Mouse (Mus musculus) heart, embryonic 14.5 days (tissue): ENCODE results near the gene Rangap1. TPM values are rescaled to one million over a fixed set of nuclear protein-coding genes. Genes with fewer than 3 reads are reported as not detected.

Experiments
- ATAC-seq: fragments of 200-750 bp; cut with Nextera tagmentation; 2 replicates; pipeline ENCODE4 v1.8.0; 2017; ENCODE audit warnings: low read depth, moderate TSS enrichment; ENCODE audit not compliant: insufficient number of reproducible peaks, insufficient read depth, low FRiP score
- H3K27ac ChIP-seq, 2 experiments: fragments of 200-500 bp in 1 of 2; fragments of 300-500 bp in 1 of 2; sonication (generic) in 1 of 2; replicated peaks in 1 of 2; 2 replicates each; pipeline ENCODE4 v1.5.1; 2012 to 2014; ENCODE audit warnings: low read depth in 2 of 2, low read length in 2 of 2, control low read depth in 1 of 2, mild to moderate bottlenecking in 1 of 2, mixed read lengths in 1 of 2; ENCODE audit not compliant: control insufficient read depth in 1 of 2, insufficient read depth in 1 of 2
- H3K27me3 ChIP-seq: fragments of 300-500 bp; sonication (generic); 2 replicates; pipeline ENCODE4 v1.6.1; 2014; ENCODE audit warnings: mild to moderate bottlenecking, low read length, control low read depth; ENCODE audit not compliant: control insufficient read depth, insufficient read depth
- H3K36me3 ChIP-seq: fragments of 300-500 bp; sonication (generic); 2 replicates; pipeline ENCODE4 v1.6.1; 2014; ENCODE audit warnings: mild to moderate bottlenecking, control low read depth, low read length, mixed read lengths; ENCODE audit not compliant: control insufficient read depth, insufficient read depth
- H3K4me1 ChIP-seq, 2 experiments: fragments of 200-500 bp in 1 of 2; fragments of 300-500 bp in 1 of 2; sonication (generic) in 1 of 2; 2 replicates each; pipeline ENCODE4 v1.6.1; 2012 to 2014; ENCODE audit warnings: low read length in 2 of 2, control low read depth in 1 of 2, mixed read lengths in 1 of 2; ENCODE audit not compliant: control insufficient read depth in 2 of 2, insufficient read depth in 2 of 2
- H3K4me2 ChIP-seq: fragments of 300-500 bp; sonication (generic); 2 replicates; pipeline ENCODE4 v1.6.1; 2014; ENCODE audit warnings: mild to moderate bottlenecking, low read length
- H3K4me3 ChIP-seq, 2 experiments: fragments of 200-500 bp in 1 of 2; fragments of 300-500 bp in 1 of 2; sonication (generic) in 1 of 2; 2 replicates each; pipeline ENCODE4 v1.5.1; 2012 to 2014; ENCODE audit warnings: low read length in 2 of 2, mild to moderate bottlenecking in 2 of 2, control low read depth in 1 of 2, low read depth in 1 of 2, moderate library complexity in 1 of 2; ENCODE audit not compliant: control insufficient read depth in 1 of 2, insufficient read depth in 1 of 2
- H3K9ac ChIP-seq: fragments of 300-500 bp; sonication (generic); 2 replicates; pipeline ENCODE4 v1.6.1; 2014; ENCODE audit warnings: mild to moderate bottlenecking, low read length
- H3K9me3 ChIP-seq: fragments of 300-500 bp; sonication (generic); 2 replicates; pipeline ENCODE4 v1.6.1; 2016; ENCODE audit warnings: low read length, control low read depth; ENCODE audit not compliant: control insufficient read depth
- WGBS: fragments of 180-500 bp; shearing (Covaris S2); extraction: QIAGEN DNeasy Blood & Tissue Kit; methylation state at CpG from one replicate; pipeline ENCODE4 v1.1.7; 2014; 5-methylcytosine and 5-hydroxymethylcytosine counted together
- polyA plus RNA-seq: library from polyadenylated mRNA; unstranded; fragments of >200 nt; fragmentation: Nextera tagmentation; extraction: Ambion mirVana; gene quantifications from 2 replicates; pipeline ENCODE4 v1.2.1, GENCODE M21; 2014

Gene Rangap1
- polyA plus RNA-seq, 1 experiment from 2014 or later, result 75.3 TPM

DNA sequence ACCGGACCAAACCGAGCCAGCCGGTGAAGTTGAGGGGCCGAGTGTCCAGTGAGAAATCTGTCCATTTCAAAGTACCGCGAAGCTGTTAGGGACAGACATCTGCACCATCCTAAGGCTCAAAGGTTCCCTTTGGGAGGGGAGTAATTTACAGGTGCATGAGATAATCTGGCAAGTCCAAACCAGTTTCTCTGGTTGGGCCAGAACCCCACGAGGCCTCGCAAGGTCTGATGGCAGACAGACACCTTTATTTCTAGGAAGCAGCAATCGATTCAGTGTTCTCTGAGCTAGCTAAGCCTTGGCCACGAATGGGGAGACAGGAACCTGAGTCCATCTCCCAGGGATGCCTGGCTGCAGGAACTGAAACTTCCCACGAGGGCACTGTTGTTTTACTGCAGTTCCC is 21.7 kb downstream of the Rangap1 start:
- Histone ChIP-seq H3K9ac (no peak overlapping the region), H3K27me3 (no peaks in the 10 kb centered on the region), H3K4me2 (no peak overlapping the region), H3K4me1 (peaks cover 0 to 13% of the 10 kb centered on the region in 2 experiments; a peak in 2 of 4 replicates), H3K9me3 (no peaks in the 10 kb centered on the region), H3K4me3 (no peak overlapping the region), H3K27ac (no peak overlapping the region), H3K36me3 (peaks cover 71% of the 10 kb centered on the region)
- WGBS, result 95% methylated on average over 11 of the region's 11 CpGs
- no peak for ATAC-seq

GRCm38 (mm10) chr15:81722361-81722760 is 23.0 kb downstream of the Rangap1 start:
- WGBS, result 94% methylated on average over 5 of the region's 5 CpGs
- no peak for ATAC-seq
- 0 out of 4 replicates have a peak, but pooled peaks cover 0 to under 1% of the 10 kb centered on the region in 2 experiments for H3K4me1 ChIP-seq
- no peak overlapping the region for H3K9ac ChIP-seq
- H3K4me2 ChIP-seq, result no peak overlapping the region
- H3K36me3 ChIP-seq, result peaks cover 84% of the 10 kb centered on the region
- H3K27me3 ChIP-seq, result no peaks in the 10 kb centered on the region
- H3K27ac ChIP-seq, result no peak overlapping the region
- H3K9me3 ChIP-seq, result no peaks in the 10 kb centered on the region
- no peak overlapping the region for H3K4me3 ChIP-seq

GRCm38 (mm10) chr15:81719139-81719531 is 26.2 kb downstream of the Rangap1 start:
- Histone ChIP-seq H3K4me2 (no peak overlapping the region), H3K4me1 (no peaks in the 10 kb centered on the region), H3K9me3 (no peaks in the 10 kb centered on the region), H3K36me3 (peaks cover 94% of the 10 kb centered on the region), H3K4me3 (no peak overlapping the region), H3K9ac (no peak overlapping the region), H3K27ac (no peak overlapping the region), H3K27me3 (no peaks in the 10 kb centered on the region)
- ATAC-seq, result no peak
- 90% methylated on average over 6 of the region's 6 CpGs for WGBS

GRCm38 (mm10) chr15:81718336-81719138 is 26.8 kb downstream of the Rangap1 start:
- Histone ChIP-seq H3K4me3 (no peak overlapping the region), H3K9me3 (no peaks in the 10 kb centered on the region), H3K9ac (no peak overlapping the region), H3K36me3 (peaks cover 94% of the 10 kb centered on the region), H3K4me1 (no peaks in the 10 kb centered on the region), H3K27ac (no peak overlapping the region), H3K4me2 (no peak overlapping the region), H3K27me3 (no peaks in the 10 kb centered on the region)
- ATAC-seq, result no peak
- 91% methylated on average over 9 of the region's 9 CpGs for WGBS

DNA sequence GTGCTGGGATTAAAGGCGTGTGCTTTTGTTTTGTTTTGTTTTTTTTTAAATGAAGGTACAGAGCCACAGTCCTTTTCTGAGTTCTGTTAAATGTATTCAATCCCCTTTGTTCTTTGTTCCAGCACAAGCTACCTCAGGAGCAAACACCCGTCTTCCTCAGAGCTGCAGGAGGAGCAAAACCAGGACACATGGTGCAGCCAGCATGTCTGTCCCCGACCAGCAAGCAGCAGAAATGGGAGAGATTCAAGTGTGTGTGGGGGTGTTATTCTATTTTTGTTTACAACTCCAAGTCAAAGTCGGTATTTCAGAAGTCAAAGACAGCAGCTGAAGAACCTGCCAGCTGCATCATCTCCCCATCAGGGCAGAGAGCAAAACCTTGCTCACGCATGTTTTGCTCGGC is 31.6 kb downstream of the Rangap1 start:
- Histone ChIP-seq H3K27me3 (no peaks in the 10 kb centered on the region), H3K36me3 (peaks cover 94% of the 10 kb centered on the region), H3K4me2 (no peak overlapping the region), H3K4me3 (no peak overlapping the region), H3K9me3 (no peaks in the 10 kb centered on the region), H3K9ac (no peak overlapping the region), H3K4me1 (no peaks in the 10 kb centered on the region), H3K27ac (no peak overlapping the region)
- no peak for ATAC-seq
- 77% methylated on average over 6 of the region's 6 CpGs for WGBS

DNA sequence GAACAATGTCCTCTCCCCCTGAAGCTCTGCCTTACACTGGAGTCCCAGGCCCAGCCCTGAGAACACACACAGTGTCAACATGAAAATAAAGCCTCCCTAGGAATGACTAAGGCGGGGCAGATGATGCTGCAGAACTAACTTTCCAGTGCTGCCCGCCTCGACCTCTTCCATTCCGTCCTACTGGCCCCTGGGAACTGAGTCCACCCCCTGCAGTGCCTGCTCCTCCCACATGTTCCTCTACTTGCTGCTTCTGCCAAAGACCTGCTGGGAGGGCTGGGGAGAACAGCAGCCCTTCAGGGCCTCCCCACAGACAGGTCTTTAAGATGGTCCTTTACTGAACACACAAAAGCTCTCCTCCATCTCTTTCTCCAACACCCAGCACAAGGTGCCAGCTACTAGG is 34.5 kb downstream of the Rangap1 start:
- no peak overlapping the region for H3K4me3 ChIP-seq
- H3K27me3 ChIP-seq, result no peaks in the 10 kb centered on the region
- no peak overlapping the region for H3K9ac ChIP-seq
- H3K27ac ChIP-seq, result no peak overlapping the region
- ATAC-seq, result no peak
- peaks cover 94% of the 10 kb centered on the region for H3K36me3 ChIP-seq
- no peak overlapping the region for H3K4me2 ChIP-seq
- H3K9me3 ChIP-seq, result no peaks in the 10 kb centered on the region
- 75% methylated on average over 4 of the region's 4 CpGs for WGBS
- no peaks in the 10 kb centered on the region for H3K4me1 ChIP-seq

DNA sequence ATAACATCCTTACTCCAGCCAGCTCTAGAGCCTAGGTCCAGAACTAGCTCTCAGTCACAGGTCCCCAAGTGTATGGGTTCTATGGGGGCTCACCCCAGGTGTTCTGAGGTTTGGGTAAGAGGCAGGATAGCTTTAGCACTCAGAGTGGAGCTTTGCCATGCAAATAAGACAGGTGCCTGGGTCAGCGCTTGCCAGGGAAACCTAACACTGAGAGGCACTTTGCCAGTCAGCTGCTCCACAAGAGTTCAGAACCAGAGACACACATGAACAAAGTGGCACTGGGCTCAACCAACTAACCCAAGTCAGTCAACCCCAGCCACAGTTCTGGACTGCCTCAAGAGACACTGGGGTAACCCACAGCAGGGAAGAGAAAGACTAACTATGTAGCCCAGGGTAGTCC is 35.6 kb downstream of the Rangap1 start:
- peaks cover 94% of the 10 kb centered on the region for H3K36me3 ChIP-seq
- H3K9me3 ChIP-seq, result no peaks in the 10 kb centered on the region
- WGBS, result 96% methylated on average over 1 of the region's 1 CpGs
- no peak for ATAC-seq
- no peaks in the 10 kb centered on the region for H3K4me1 ChIP-seq
- no peak overlapping the region for H3K4me2 ChIP-seq
- no peaks in the 10 kb centered on the region for H3K27me3 ChIP-seq
- no peak overlapping the region for H3K4me3 ChIP-seq
- H3K9ac ChIP-seq, result no peak overlapping the region
- no peak overlapping the region for H3K27ac ChIP-seq

GRCm38 (mm10) chr15:81708991-81709390 is 36.3 kb downstream of the Rangap1 start:
- H3K9ac ChIP-seq, result no peak overlapping the region
- no peak overlapping the region for H3K27ac ChIP-seq
- H3K9me3 ChIP-seq, result no peaks in the 10 kb centered on the region
- WGBS, result 91% methylated on average over 11 of the region's 11 CpGs
- H3K4me1 ChIP-seq, result no peaks in the 10 kb centered on the region
- no peak for ATAC-seq
- peaks cover 99% of the 10 kb centered on the region for H3K36me3 ChIP-seq
- no peaks in the 10 kb centered on the region for H3K27me3 ChIP-seq
- no peak overlapping the region for H3K4me2 ChIP-seq
- no peak overlapping the region for H3K4me3 ChIP-seq
